Mouse (Mus musculus): ENCODE results near the gene Mypn.

Gene Mypn

GRCm38 (mm10) chr10:63155668-63156350 lies 47.9 kb downstream of the Mypn start:
- no peak for DNase-seq (ENCODE audit: extremely low spot score)

GRCm38 (mm10) chr10:63154726-63155125 lies 49.0 kb downstream of the Mypn start:
- DNase-seq (ENCODE audit: extremely low spot score) = no peak

GRCm38 (mm10) chr10:63154226-63154625 lies 49.5 kb downstream of the Mypn start:
- DNase-seq (ENCODE audit: extremely low spot score) = no peak

GRCm38 (mm10) chr10:63153563-63153962 lies 50.2 kb downstream of the Mypn start:
- DNase-seq (ENCODE audit: extremely low spot score) = peak; percentile 22

- no peak for DNase-seq (ENCODE audit: extremely low spot score)
Measured at GRCm38 (mm10) chr10:63152358-63152757, 51.4 kb downstream of the Mypn start.

GRCm38 (mm10) chr10:63142660-63143059 lies 61.1 kb downstream of the Mypn start:
- no peak for DNase-seq (ENCODE audit: extremely low spot score)

GRCm38 (mm10) chr10:63136436-63136835 lies 67.3 kb downstream of the Mypn start:
- no peak for DNase-seq (ENCODE audit: extremely low spot score)

- no peak for DNase-seq (ENCODE audit: extremely low spot score)
Measured at GRCm38 (mm10) chr10:63135680-63136079, 68.1 kb downstream of the Mypn start.

GRCm38 (mm10) chr10:63133326-63133725 lies 70.4 kb downstream of the Mypn start:
- DNase-seq (ENCODE audit: extremely low spot score) = no peak

- DNase-seq (ENCODE audit: extremely low spot score) = no peak
Measured at GRCm38 (mm10) chr10:63132356-63132755, 71.4 kb downstream of the Mypn start.

- DNase-seq (ENCODE audit: extremely low spot score) = no peak
Measured at GRCm38 (mm10) chr10:63130500-63130899, 73.3 kb downstream of the Mypn start.

- DNase-seq (ENCODE audit: extremely low spot score) = no peak
Measured at GRCm38 (mm10) chr10:63128256-63128655, 75.5 kb downstream of the Mypn start.

GRCm38 (mm10) chr10:63127156-63127555 lies 76.6 kb downstream of the Mypn start:
- no peak for DNase-seq (ENCODE audit: extremely low spot score)

GRCm38 (mm10) chr10:63126116-63126515 lies 77.6 kb downstream of the Mypn start:
- DNase-seq (ENCODE audit: extremely low spot score) = no peak

- peak; percentile 20 for DNase-seq (ENCODE audit: extremely low spot score)
Measured at GRCm38 (mm10) chr10:63125343-63125742, 78.4 kb downstream of the Mypn start.

GRCm38 (mm10) chr10:63124016-63124415 lies 79.7 kb downstream of the Mypn start:
- no peak for DNase-seq (ENCODE audit: extremely low spot score)

GRCm38 (mm10) chr10:63123141-63123540 lies 80.6 kb downstream of the Mypn start:
- no peak for DNase-seq (ENCODE audit: extremely low spot score)

GRCm38 (mm10) chr10:63122516-63122915 lies 81.2 kb downstream of the Mypn start:
- peak; percentile 22 for DNase-seq (ENCODE audit: extremely low spot score)

GRCm38 (mm10) chr10:63121961-63122360 lies 81.8 kb downstream of the Mypn start:
- DNase-seq (ENCODE audit: extremely low spot score) = no peak

- no peak for DNase-seq (ENCODE audit: extremely low spot score)
Measured at GRCm38 (mm10) chr10:63119916-63120315, 83.8 kb downstream of the Mypn start.

- no peak for DNase-seq (ENCODE audit: extremely low spot score)
Measured at GRCm38 (mm10) chr10:63117583-63117982, 86.2 kb downstream of the Mypn start.

GRCm38 (mm10) chr10:63116376-63116775 lies 87.4 kb downstream of the Mypn start:
- no peak for DNase-seq (ENCODE audit: extremely low spot score)

GRCm38 (mm10) chr10:63115881-63116280 lies 87.9 kb downstream of the Mypn start:
- DNase-seq (ENCODE audit: extremely low spot score) = no peak
